Mouse (Mus musculus) heart, embryonic 11.5 days (tissue): Measurements from ENCODE around the gene Phpt1. TPM values are rescaled to one million over a fixed set of nuclear protein-coding genes. Genes with fewer than 3 reads are reported as not detected.

Experiments used
- ATAC-seq: fragments of 200-750 bp; cut with Nextera tagmentation; replicated peaks from 2 replicates; pipeline ENCODE4 v1.8.0; 2017; ENCODE audit warnings: moderate library complexity; ENCODE audit not compliant: insufficient number of reproducible peaks, low FRiP score, low TSS enrichment
- H3K27ac ChIP-seq: fragments of 300-500 bp; sonication (generic); 2 replicates; pipeline ENCODE4 v1.5.1; 2014; ENCODE audit warnings: mild to moderate bottlenecking, low read depth, low read length
- H3K27me3 ChIP-seq: fragments of 300-500 bp; sonication (generic); 2 replicates; pipeline ENCODE4 v1.6.1; 2014; ENCODE audit warnings: mild to moderate bottlenecking, low read length, mixed read lengths; ENCODE audit not compliant: control insufficient read depth, insufficient read depth
- H3K36me3 ChIP-seq: fragments of 300-500 bp; sonication (generic); 2 replicates; pipeline ENCODE4 v1.6.1; 2014; ENCODE audit warnings: mild to moderate bottlenecking, low read length, moderate library complexity, mixed read lengths; ENCODE audit not compliant: control insufficient read depth, insufficient read depth
- H3K4me1 ChIP-seq: fragments of 300-500 bp; sonication (generic); 2 replicates; pipeline ENCODE4 v1.6.1; 2014; ENCODE audit warnings: low read length; ENCODE audit not compliant: control insufficient read depth, insufficient read depth
- H3K4me2 ChIP-seq: fragments of 300-500 bp; sonication (generic); 2 replicates; pipeline ENCODE4 v1.6.1; 2014; ENCODE audit warnings: mild to moderate bottlenecking, moderate library complexity
- H3K4me3 ChIP-seq: fragments of 300-500 bp; sonication (generic); 2 replicates; pipeline ENCODE4 v1.5.1; 2014; ENCODE audit warnings: low read depth, low read length
- H3K9ac ChIP-seq: fragments of 300-500 bp; sonication (generic); 2 replicates; pipeline ENCODE4 v1.6.1; 2014; ENCODE audit warnings: mild to moderate bottlenecking, low read depth, low read length, moderate library complexity
- H3K9me3 ChIP-seq: fragments of 300-500 bp; sonication (generic); replicated peaks from 2 replicates; pipeline ENCODE4 v1.6.1; 2016; ENCODE audit warnings: low read length; ENCODE audit not compliant: control insufficient read depth
- WGBS: fragments of 180-500 bp; shearing (Covaris S2); extraction: QIAGEN DNeasy Blood & Tissue Kit; methylation state at CpG from one replicate; pipeline ENCODE4 v1.1.7; 2014; ENCODE audit not compliant: insufficient replicate concordance; 5-methylcytosine and 5-hydroxymethylcytosine counted together
- polyA plus RNA-seq: library from polyadenylated mRNA; unstranded; fragments of >200 nt; fragmentation: Nextera tagmentation; extraction: Ambion mirVana; gene quantifications from 2 replicates; pipeline ENCODE4 v1.2.1, GENCODE M21; 2014

Gene Phpt1
- polyA plus RNA-seq, 1 experiment from 2014 or later: 172 TPM

DNA sequence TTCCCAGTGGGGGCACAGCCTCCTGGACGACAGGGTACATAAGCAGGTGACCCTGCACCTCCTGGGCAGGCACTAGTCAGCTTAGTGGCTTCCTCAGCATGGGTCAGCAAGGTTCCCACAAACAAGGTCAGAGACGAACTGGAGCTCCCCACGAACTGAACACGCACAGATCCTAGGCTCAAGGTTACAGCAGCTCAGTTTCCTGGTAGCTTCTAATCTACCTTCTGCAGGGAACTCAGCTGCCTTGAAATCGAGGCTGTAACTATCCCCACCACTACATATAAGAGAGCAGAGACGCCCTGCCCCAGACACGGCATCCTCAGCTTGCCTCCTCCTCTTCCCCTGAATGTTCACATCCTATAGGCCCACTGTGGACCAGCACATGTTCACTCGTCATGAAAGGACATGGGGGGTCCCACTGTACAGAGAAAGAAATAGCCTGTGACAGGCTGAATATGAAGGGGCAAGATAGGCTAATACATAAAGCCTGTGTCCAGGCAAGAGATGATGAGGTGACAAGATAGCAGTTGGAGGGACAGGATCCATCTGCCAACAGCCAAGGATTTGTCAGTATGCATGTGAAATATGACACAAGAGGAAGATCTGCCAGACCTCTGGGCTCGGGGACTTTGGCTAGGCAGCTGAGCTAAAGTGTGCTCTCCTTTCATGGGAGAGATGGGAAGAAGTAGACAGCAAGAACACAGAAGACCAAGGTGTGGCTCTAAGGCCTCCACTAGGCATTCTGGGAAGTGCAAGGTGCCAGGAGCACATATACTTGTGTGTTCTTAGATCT, 48.3 kb downstream of the Phpt1 start:
- H3K27ac ChIP-seq: no peak overlapping the region
- WGBS: 87% methylated on average over 9 of the region's 9 CpGs
- H3K9ac ChIP-seq: no peak overlapping the region
- no peaks in the 10 kb centered on the region for H3K4me1 ChIP-seq
- H3K36me3 ChIP-seq: peaks cover 52% of the 10 kb centered on the region
- no peaks in the 10 kb centered on the region for H3K27me3 ChIP-seq
- H3K9me3 ChIP-seq: no peaks in the 10 kb centered on the region
- no peak for ATAC-seq
- H3K4me2 ChIP-seq: no peak overlapping the region
- no peak overlapping the region for H3K4me3 ChIP-seq

Other genes starting within 250 kb of the Phpt1 start
- gene Man1b1, start 242.9 kb downstream of the Phpt1 start, polyA plus RNA-seq: 47.9 and 68.4 TPM in 2 replicates
- gene Dpp7, start 218.9 kb downstream of the Phpt1 start, polyA plus RNA-seq: 13.1 and 14.0 TPM in 2 replicates
- 10.8 and 11.2 TPM in 2 replicates for gene Uap1l1, start 209.5 kb downstream of the Phpt1 start, polyA plus RNA-seq
- 16.0 and 18.2 TPM in 2 replicates for gene Sapcd2, start 202.9 kb downstream of the Phpt1 start, polyA plus RNA-seq
- gene Entpd2, start 179.3 kb downstream of the Phpt1 start, polyA plus RNA-seq: 0.18 and 0.20 TPM in 2 replicates
- gene Npdc1, start 175.9 kb downstream of the Phpt1 start, polyA plus RNA-seq: 16.8 and 18.9 TPM in 2 replicates
- not detected in 2 replicates for gene Fut7, start 152.0 kb downstream of the Phpt1 start, polyA plus RNA-seq
- 2.0 and 3.4 TPM in 2 replicates for gene Abca2, start 146.5 kb downstream of the Phpt1 start, polyA plus RNA-seq
- 0.47 and 0.83 TPM in 2 replicates for gene Clic3, start 118.4 kb downstream of the Phpt1 start, polyA plus RNA-seq
- 16.5 and 20.0 TPM in 2 replicates for gene Paxx, start 114.1 kb downstream of the Phpt1 start, polyA plus RNA-seq
- 0.66 and 1.1 TPM in 2 replicates for gene Ptgds, start 105.2 kb downstream of the Phpt1 start, polyA plus RNA-seq
- gene Lcn12, start 81.3 kb downstream of the Phpt1 start, polyA plus RNA-seq: not detected in 2 replicates
- 66.7 and 78.7 TPM in 2 replicates for gene Fbxw5, start 74.5 kb downstream of the Phpt1 start, polyA plus RNA-seq
- gene C8g, start 73.5 kb downstream of the Phpt1 start, polyA plus RNA-seq: 3.4 and 3.7 TPM in 2 replicates
- gene Traf2, start 28.3 kb downstream of the Phpt1 start, polyA plus RNA-seq: 20.3 and 21.9 TPM in 2 replicates
- 318 and 356 TPM in 2 replicates for gene Edf1, start 17.4 kb downstream of the Phpt1 start, polyA plus RNA-seq
- gene Mamdc4, start 379 bp downstream of the Phpt1 start, polyA plus RNA-seq: 3.2 and 5.5 TPM in 2 replicates
- gene Ajm1, start 6.5 kb upstream of the Phpt1 start, polyA plus RNA-seq: 0.21 TPM in 1 of 2 replicates, not detected in the other
- gene Rabl6, start 33.3 kb upstream of the Phpt1 start, polyA plus RNA-seq: 35.9 and 40.0 TPM in 2 replicates
- gene Ccdc183, start 42.5 kb upstream of the Phpt1 start, polyA plus RNA-seq: 0.11 and 0.20 TPM in 2 replicates
- gene Tmem141, start 46.8 kb upstream of the Phpt1 start, polyA plus RNA-seq: 14.6 and 18.4 TPM in 2 replicates
- 1.0 and 1.1 TPM in 2 replicates for gene Fcna, start 52.8 kb upstream of the Phpt1 start, polyA plus RNA-seq
- not detected in 2 replicates for gene Lcn8, start 77.9 kb upstream of the Phpt1 start, polyA plus RNA-seq
- not detected in 2 replicates for gene Lcn5, start 82.7 kb upstream of the Phpt1 start, polyA plus RNA-seq
- not detected in 2 replicates for gene Lcn6, start 101.6 kb upstream of the Phpt1 start, polyA plus RNA-seq
- gene Lcn10, start 107.5 kb upstream of the Phpt1 start, polyA plus RNA-seq: not detected in 2 replicates
- not detected in 2 replicates for gene Obp2a, start 124.8 kb upstream of the Phpt1 start, polyA plus RNA-seq
- gene Bmyc, start 131.5 kb upstream of the Phpt1 start, polyA plus RNA-seq: 42.9 and 49.9 TPM in 2 replicates
- gene Obp2b, start 161.8 kb upstream of the Phpt1 start, polyA plus RNA-seq: not detected in 2 replicates
- not detected in 2 replicates for gene Lcn3, start 190.3 kb upstream of the Phpt1 start, polyA plus RNA-seq
- not detected in 2 replicates for gene Lcn11, start 201.8 kb upstream of the Phpt1 start, polyA plus RNA-seq
- not detected in 2 replicates for gene Gm13539, start 207.0 kb upstream of the Phpt1 start, polyA plus RNA-seq
- gene Glt6d1, start 240.6 kb upstream of the Phpt1 start, polyA plus RNA-seq: not detected in 2 replicates
- not detected in 2 replicates for gene Lcn9, start 247.9 kb upstream of the Phpt1 start, polyA plus RNA-seq